Mouse (Mus musculus) kidney, embryonic 14.5 days (tissue): ENCODE measurements at regions not wholly inside any gene's neighbourhood (a gene's known extent, or its start where the extent isn't known, plus 50 kb on each side); places are given as distances from the start of the nearest gene placed in this dataset.
"Not testable (repeated sequence)": the region's sequence is repeated elsewhere in the genome, so short reads cannot be mapped to it uniquely, and the experiment has no call there.

Experiments used
- ATAC-seq: fragments of 200-750 bp; cut with Nextera tagmentation; 2 replicates; pipeline ENCODE4 v1.8.0; 2017; ENCODE audit warnings: moderate number of reproducible peaks, mild to moderate bottlenecking, moderate TSS enrichment, moderate library complexity; ENCODE audit not compliant: low FRiP score, low TSS enrichment
- H3K27ac ChIP-seq: fragments of 300-500 bp; sonication (generic); 2 replicates; pipeline ENCODE4 v1.5.1; 2014; ENCODE audit warnings: low read depth, mild to moderate bottlenecking, low read length, moderate library complexity, mixed read lengths
- H3K27me3 ChIP-seq: fragments of 300-500 bp; sonication (generic); 2 replicates; pipeline ENCODE4 v1.6.1; 2014; ENCODE audit warnings: mild to moderate bottlenecking, low read length; ENCODE audit not compliant: control insufficient read depth, insufficient read depth
- H3K36me3 ChIP-seq: fragments of 300-500 bp; sonication (generic); 2 replicates; pipeline ENCODE4 v1.6.1; 2014; ENCODE audit warnings: low read length, mixed read lengths; ENCODE audit not compliant: control insufficient read depth, insufficient read depth
- H3K4me1 ChIP-seq: fragments of 300-500 bp; sonication (generic); 2 replicates; pipeline ENCODE4 v1.6.1; 2014; ENCODE audit warnings: low read length, mixed read lengths; ENCODE audit not compliant: control insufficient read depth, insufficient read depth
- H3K4me2 ChIP-seq: fragments of 300-500 bp; sonication (generic); replicated peaks from 2 replicates; pipeline ENCODE4 v1.6.1; 2014; ENCODE audit warnings: low read depth, mild to moderate bottlenecking, low read length
- H3K4me3 ChIP-seq: fragments of 300-500 bp; sonication (generic); 2 replicates; pipeline ENCODE4 v1.5.1; 2014; ENCODE audit warnings: mild to moderate bottlenecking, low read length
- H3K9ac ChIP-seq: fragments of 300-500 bp; sonication (generic); 2 replicates; pipeline ENCODE4 v1.6.1; 2014; ENCODE audit warnings: low read depth, mild to moderate bottlenecking, low read length, moderate library complexity
- H3K9me3 ChIP-seq: fragments of 300-500 bp; sonication (generic); 2 replicates; pipeline ENCODE4 v1.6.1; 2016; ENCODE audit warnings: low read length; ENCODE audit not compliant: control insufficient read depth
- WGBS: fragments of 180-500 bp; shearing (Covaris S2); extraction: QIAGEN DNeasy Blood & Tissue Kit; methylation state at CpG from one replicate; pipeline ENCODE4 v1.1.7; 2014; 5-methylcytosine and 5-hydroxymethylcytosine counted together

GRCm38 (mm10) chr1:16904690-16905089 is 811.6 kb upstream of the 4930444P10Rik start:
- Histone ChIP-seq H3K9me3 (no peaks in the 10 kb centered on the region), H3K9ac (no peak overlapping the region), H3K4me2 (no peak overlapping the region), H3K4me1 (no peaks in the 10 kb centered on the region), H3K36me3 (no peaks in the 10 kb centered on the region), H3K27me3 (no peaks in the 10 kb centered on the region), H3K4me3 (no peak overlapping the region), H3K27ac (no peak overlapping the region)
- ATAC-seq: no peak

GRCm38 (mm10) chr1:16868383-16868782 is 775.3 kb upstream of the 4930444P10Rik start:
- not testable (repeated sequence) for H3K9me3 ChIP-seq, ATAC-seq, H3K9ac ChIP-seq, H3K4me2 ChIP-seq, H3K27ac ChIP-seq, H3K27me3 ChIP-seq, H3K4me1 ChIP-seq, H3K4me3 ChIP-seq, H3K36me3 ChIP-seq
- 74% methylated on average over 3 of the region's 3 CpGs for WGBS

DNA sequence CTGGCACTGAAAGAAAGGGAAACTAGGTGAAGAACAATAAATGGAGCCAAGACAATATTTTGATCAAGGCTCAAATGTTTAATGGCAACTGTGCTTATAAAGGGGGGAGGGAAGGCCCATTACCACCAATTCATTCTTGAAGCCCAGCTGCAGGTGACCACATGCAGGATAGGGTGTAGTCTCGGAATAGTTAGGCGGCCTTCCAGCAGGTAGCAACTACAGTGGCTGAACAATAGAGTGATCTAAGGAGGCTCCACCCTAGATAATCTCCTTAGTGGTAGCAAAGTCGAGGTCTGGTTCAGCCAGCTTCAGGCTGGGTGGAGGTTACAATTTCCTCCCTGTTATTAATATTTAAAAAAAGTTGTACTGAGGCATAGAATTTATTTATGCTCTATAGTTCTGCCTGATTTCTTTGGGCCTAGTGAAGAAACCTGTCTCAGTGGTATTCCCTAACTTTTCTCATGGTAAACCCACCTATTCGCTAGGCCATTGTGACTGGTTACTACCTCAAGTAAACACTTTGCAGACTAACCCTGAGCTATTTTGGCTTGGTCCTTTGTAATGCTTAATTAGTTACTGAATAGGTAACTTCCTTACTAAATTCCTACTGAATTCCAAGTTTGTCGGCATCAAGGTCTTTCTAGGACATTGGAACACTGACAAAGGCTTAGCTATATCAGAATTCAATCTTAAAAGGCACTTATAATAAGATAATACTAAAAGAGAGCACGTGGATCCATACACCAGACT is 774.1 kb upstream of the 4930444P10Rik start:
- ATAC-seq, H3K27ac ChIP-seq, H3K27me3 ChIP-seq, H3K4me2 ChIP-seq, H3K36me3 ChIP-seq, H3K4me1 ChIP-seq, H3K4me3 ChIP-seq, H3K9me3 ChIP-seq, H3K9ac ChIP-seq: not testable (repeated sequence)
- 82% methylated on average over 6 of the region's 6 CpGs for WGBS

- no peaks in the 10 kb centered on the region; the same call in 1 of the 2 replicates for H3K9me3 ChIP-seq
- H3K27me3 ChIP-seq: no peaks in the 10 kb centered on the region
- H3K9ac ChIP-seq: no peak overlapping the region
- H3K4me2 ChIP-seq: no peak overlapping the region
- H3K4me3 ChIP-seq: no peak overlapping the region
- no peak overlapping the region for H3K27ac ChIP-seq
- no peak for ATAC-seq
- H3K4me1 ChIP-seq: no peaks in the 10 kb centered on the region
- no peaks in the 10 kb centered on the region for H3K36me3 ChIP-seq
Observed at GRCm38 (mm10) chr1:16837111-16837510, 744.0 kb upstream of the 4930444P10Rik start.

DNA sequence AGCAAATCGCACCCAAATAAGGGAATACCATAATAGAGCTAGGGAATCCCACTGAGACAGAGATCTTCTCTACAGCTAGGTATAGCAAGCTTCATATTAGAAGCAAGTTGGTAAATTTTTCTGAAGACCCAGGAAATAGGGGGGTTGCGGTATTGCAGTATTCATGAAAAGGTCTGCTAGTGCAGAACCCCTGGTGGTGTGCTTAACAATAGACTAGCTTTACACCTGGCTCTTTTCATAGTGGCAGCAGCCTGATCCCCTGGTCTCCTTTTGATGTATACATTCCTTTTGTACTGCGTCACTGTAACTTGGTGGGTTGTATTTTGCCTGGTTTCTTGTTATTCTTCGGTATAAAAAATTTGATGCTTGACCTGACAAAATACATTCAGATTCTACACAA is 731.6 kb upstream of the 4930444P10Rik start:
- H3K9ac ChIP-seq, H3K4me2 ChIP-seq: not testable (repeated sequence)
- 80% methylated on average over 4 of the region's 4 CpGs for WGBS

DNA sequence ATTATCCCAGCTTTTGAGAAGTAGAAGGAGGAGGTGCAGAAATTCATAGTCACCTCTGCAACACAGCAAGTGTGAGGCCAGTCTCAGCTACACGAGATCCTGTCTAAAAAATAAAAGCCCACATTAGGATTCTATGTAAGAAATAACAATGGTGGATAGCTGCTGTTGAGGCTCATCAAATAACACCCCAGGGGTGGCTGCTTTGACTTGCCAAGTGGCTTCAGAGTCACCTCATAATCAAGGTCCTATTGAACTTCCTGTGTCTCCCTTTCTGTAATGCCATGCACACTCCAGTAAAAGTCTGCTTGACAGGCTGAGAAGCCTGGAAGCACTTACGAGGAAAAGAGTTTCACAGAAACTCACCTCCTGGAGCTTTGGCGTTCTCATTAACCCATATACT is 730.9 kb upstream of the 4930444P10Rik start:
- Histone ChIP-seq H3K36me3 (no peaks in the 10 kb centered on the region), H3K27me3 (no peaks in the 10 kb centered on the region), H3K4me1 (no peaks in the 10 kb centered on the region), H3K4me2 (no peak overlapping the region), H3K9me3 (no peaks in the 10 kb centered on the region), H3K27ac (no peak overlapping the region), H3K9ac (no peak overlapping the region), H3K4me3 (no peak overlapping the region)
- WGBS: 77% methylated on average over 3 of the region's 3 CpGs
- no peak for ATAC-seq

More for the DNA sequence above, 731.6 kb upstream of the 4930444P10Rik start:
- not testable (repeated sequence) for ATAC-seq, H3K4me3 ChIP-seq, H3K36me3 ChIP-seq, H3K9me3 ChIP-seq, H3K4me1 ChIP-seq, H3K27me3 ChIP-seq, H3K27ac ChIP-seq

- no peak overlapping the region for H3K4me3 ChIP-seq
- no peaks in the 10 kb centered on the region for H3K36me3 ChIP-seq
- no peak overlapping the region for H3K4me2 ChIP-seq
- WGBS: 65% methylated on average over 2 of the region's 2 CpGs
- no peak overlapping the region for H3K9ac ChIP-seq
- ATAC-seq: no peak
- no peaks in the 10 kb centered on the region for H3K4me1 ChIP-seq
- no peak overlapping the region for H3K27ac ChIP-seq
- H3K27me3 ChIP-seq: no peaks in the 10 kb centered on the region
- H3K9me3 ChIP-seq: no peaks in the 10 kb centered on the region
Observed at GRCm38 (mm10) chr1:16821186-16821585, 728.1 kb upstream of the 4930444P10Rik start.

DNA sequence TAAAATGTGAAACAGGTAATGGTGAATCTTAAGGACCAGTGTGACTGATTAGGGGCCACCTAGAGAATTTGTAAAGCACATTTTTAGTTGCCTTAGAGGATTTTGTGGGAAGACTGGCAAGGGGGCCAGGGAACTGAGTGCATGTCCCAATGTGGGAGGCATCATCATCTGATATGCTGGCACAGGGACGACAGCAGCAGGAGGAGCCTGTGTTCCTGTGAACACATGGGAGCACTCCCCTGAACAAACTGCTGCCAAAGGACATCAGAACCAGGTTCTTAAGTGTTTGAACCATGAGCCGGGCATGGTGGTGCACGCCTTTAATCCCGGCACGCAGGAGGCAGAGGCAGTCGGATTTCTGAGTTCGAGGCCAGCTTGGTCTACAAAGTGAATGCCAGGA is 723.4 kb upstream of the 4930444P10Rik start:
- no peak overlapping the region for H3K4me3 ChIP-seq
- whole genome bisulfite sequencing: 91% methylated on average over 7 of the region's 7 CpGs
- ATAC-seq: no peak
- H3K4me1 ChIP-seq: no peaks in the 10 kb centered on the region
- no peak overlapping the region for H3K9ac ChIP-seq
- H3K27me3 ChIP-seq: no peaks in the 10 kb centered on the region
- no peaks in the 10 kb centered on the region for H3K9me3 ChIP-seq
- H3K4me2 ChIP-seq: no peak overlapping the region
- H3K27ac ChIP-seq: no peak overlapping the region
- H3K36me3 ChIP-seq: no peaks in the 10 kb centered on the region

DNA sequence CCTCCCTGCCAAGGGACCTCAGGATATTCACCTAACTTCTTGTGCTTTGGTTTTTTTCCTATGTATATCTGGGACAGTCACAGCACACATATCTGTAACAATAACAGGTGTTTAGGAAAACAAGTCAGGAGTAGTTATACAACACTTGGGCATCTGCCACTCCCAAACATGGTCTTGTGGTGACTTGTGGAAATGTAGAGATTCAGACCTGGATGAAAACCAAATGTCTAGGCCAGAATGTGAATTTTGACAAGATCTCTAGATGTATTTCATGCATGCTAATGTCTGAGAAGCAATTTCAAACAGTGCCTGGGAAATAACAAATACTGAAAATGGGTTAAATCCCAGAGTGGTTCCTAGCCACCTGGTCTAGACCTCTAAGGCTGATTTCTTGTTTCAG is 722.6 kb upstream of the 4930444P10Rik start:
- Histone ChIP-seq H3K4me2 (no peak overlapping the region), H3K4me3 (no peak overlapping the region), H3K9ac (no peak overlapping the region), H3K36me3 (no peaks in the 10 kb centered on the region), H3K27me3 (no peaks in the 10 kb centered on the region), H3K27ac (no peak overlapping the region), H3K9me3 (no peaks in the 10 kb centered on the region), H3K4me1 (no peaks in the 10 kb centered on the region)
- no peak for ATAC-seq
